Comparison of ENCODE assay signal across 9 mouse cellular contexts in the genomic region with DNA sequence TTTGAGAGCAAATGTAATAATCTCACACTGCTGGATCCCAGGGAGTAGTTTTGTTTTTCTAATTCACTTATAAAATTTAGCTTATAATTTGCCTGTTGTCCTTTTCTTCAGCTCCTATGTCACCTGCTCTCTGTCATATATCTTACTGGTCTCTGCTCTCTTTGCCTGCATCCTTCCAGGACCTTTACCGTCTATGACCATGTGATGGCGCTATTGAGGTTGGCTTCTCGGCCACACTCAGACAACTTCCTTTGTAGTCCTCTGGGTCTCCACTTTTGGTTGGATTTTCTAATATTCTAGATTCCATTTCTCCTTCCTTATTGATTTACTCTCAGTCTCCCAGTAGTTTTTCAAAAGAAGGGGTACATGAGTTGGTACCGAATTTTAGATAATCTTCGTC.
DNase-seq lines count a peak whose midpoint lies in the region; ATAC-seq and TF ChIP-seq lines count a peak whose summit lies in the region.
"Had no signal": no experiment of that assay in that cellular context is flagged by ENCODE, and none has a peak within 500 bp of the region (broad histone marks: within the 10 kb centered on the region; RNA-seq: fewer than 3 reads in every experiment).

No protein-coding gene starts in this region.

- intact Hi-C loops in heart, postnatal 36 days (cut with DNase I), result no loop called here
- intact Hi-C loops in heart, postnatal 25 days (cut with DNase I), result no loop called here

- no peak overlapping the region for H3K9ac ChIP-seq in forebrain, postnatal 0 days
- no peak overlapping the region for H3K9ac ChIP-seq in forebrain, embryonic 11.5 days (ENCODE audit: low read length)
- no peak overlapping the region for H3K9ac ChIP-seq in midbrain, embryonic 15.5 days

- ATAC-seq in forebrain, postnatal 0 days, result no peak
- no peak for ATAC-seq in forebrain, embryonic 11.5 days (replicated peaks; ENCODE audit: low FRiP score)
- no peak for ATAC-seq in midbrain, embryonic 15.5 days (replicated peaks)

- peak; percentile 40 for TF ChIP-seq CTCF in forebrain, postnatal 0 days (IDR thresholded peaks at IDR 0.05; ENCODE audit: low read depth)

- no peak overlapping the region for H3K4me3 ChIP-seq in forebrain, postnatal 0 days (ENCODE audit: low read depth, low read length)
- no peak overlapping the region for H3K4me3 ChIP-seq in forebrain, embryonic 11.5 days (ENCODE audit: low read depth, low read length)
- no peak overlapping the region for H3K4me3 ChIP-seq in midbrain, embryonic 10.5 days
- no peak overlapping the region for H3K4me3 ChIP-seq in midbrain, embryonic 15.5 days

- no peaks in the 10 kb centered on the region for H3K9me3 ChIP-seq in forebrain, postnatal 0 days (ENCODE audit: low read length)
- no peaks in the 10 kb centered on the region for H3K9me3 ChIP-seq in forebrain, embryonic 11.5 days (ENCODE audit: control insufficient read depth, low read length)
- H3K9me3 ChIP-seq in midbrain, embryonic 10.5 days (replicated peaks), result no peaks in the 10 kb centered on the region
- no peaks in the 10 kb centered on the region for H3K9me3 ChIP-seq in midbrain, embryonic 15.5 days

- H3K4me1 ChIP-seq in forebrain, postnatal 0 days (ENCODE audit: insufficient read depth), result no peaks in the 10 kb centered on the region
- H3K4me1 ChIP-seq in forebrain, embryonic 11.5 days (replicated peaks; ENCODE audit: control insufficient read depth, insufficient read depth, low read length), result no peaks in the 10 kb centered on the region
- peaks cover 7% of the 10 kb centered on the region; the same call in 1 of the 2 replicates for H3K4me1 ChIP-seq in midbrain, embryonic 10.5 days
- no peaks in the 10 kb centered on the region for H3K4me1 ChIP-seq in midbrain, embryonic 15.5 days

- no peak overlapping the region for H3K4me2 ChIP-seq in forebrain, postnatal 0 days (ENCODE audit: low read depth)
- H3K4me2 ChIP-seq in forebrain, embryonic 11.5 days (ENCODE audit: low read depth, low read length, severe bottlenecking), result no peak overlapping the region
- no peak overlapping the region for H3K4me2 ChIP-seq in midbrain, embryonic 15.5 days

- H3K27me3 ChIP-seq in forebrain, postnatal 0 days (ENCODE audit: insufficient read depth, low read length), result no peaks in the 10 kb centered on the region
- no peaks in the 10 kb centered on the region for H3K27me3 ChIP-seq in forebrain, embryonic 11.5 days (ENCODE audit: control insufficient read depth, insufficient read depth, low read length)
- H3K27me3 ChIP-seq in midbrain, embryonic 10.5 days (ENCODE audit: low read depth, poor library complexity, severe bottlenecking), result no peaks in the 10 kb centered on the region
- no peaks in the 10 kb centered on the region for H3K27me3 ChIP-seq in midbrain, embryonic 15.5 days (replicated peaks)

- DNase-seq in forebrain, postnatal 0 days, result peak; percentile 16
- DNase-seq in forebrain, embryonic 11.5 days (ENCODE audit: low spot score), result no peak
- peak; percentile 19 for DNase-seq in midbrain, embryonic 10.5 days (ENCODE audit: low spot score)
- peak; percentile 35 for DNase-seq in cerebellum, adult 9-10 months
- DNase-seq in testis, postnatal 10 days (ENCODE audit: low spot score), result peak; percentile 47
- no peak for DNase-seq in heart, postnatal 36 days
- DNase-seq in heart, postnatal 25 days (ENCODE audit: low spot score), result no peak
- DNase-seq: lung, postnatal 4 days had no signal

- no peak overlapping the region for H3K27ac ChIP-seq in forebrain, postnatal 0 days (ENCODE audit: low read depth, low read length)
- no peak overlapping the region for H3K27ac ChIP-seq in forebrain, embryonic 11.5 days (ENCODE audit: low read depth, low read length)
- H3K27ac ChIP-seq in midbrain, embryonic 10.5 days (replicated peaks), result no peak overlapping the region
- no peak overlapping the region for H3K27ac ChIP-seq in midbrain, embryonic 15.5 days

- WGBS in forebrain, postnatal 0 days, result 51% methylated on average over 5 of the region's 5 CpGs
- 42% methylated on average over 5 of the region's 5 CpGs for WGBS in forebrain, embryonic 11.5 days
- 49% methylated on average over 5 of the region's 5 CpGs for WGBS in midbrain, embryonic 10.5 days
- WGBS in midbrain, embryonic 15.5 days, result 41% methylated on average over 5 of the region's 5 CpGs

- H3K36me3 ChIP-seq in forebrain, postnatal 0 days (ENCODE audit: insufficient read depth), result no peaks in the 10 kb centered on the region
- no peaks in the 10 kb centered on the region for H3K36me3 ChIP-seq in forebrain, embryonic 11.5 days (ENCODE audit: control insufficient read depth, insufficient read depth, low read length)
- no peaks in the 10 kb centered on the region for H3K36me3 ChIP-seq in midbrain, embryonic 10.5 days
- no peaks in the 10 kb centered on the region for H3K36me3 ChIP-seq in midbrain, embryonic 15.5 days (replicated peaks)

Comparison
In these comparisons a context has a peak if more than half of its experiments do, and no peak if none do; other contexts are left out.
1. DNase-seq: peak in forebrain, postnatal 0 days (single experiment), midbrain, embryonic 10.5 days (single experiment), cerebellum, adult 9-10 months (single experiment) and testis, postnatal 10 days (single experiment); none in forebrain, embryonic 11.5 days (single experiment), heart, postnatal 36 days (0 of 2) and heart, postnatal 25 days (single experiment).